In the genomic region with DNA sequence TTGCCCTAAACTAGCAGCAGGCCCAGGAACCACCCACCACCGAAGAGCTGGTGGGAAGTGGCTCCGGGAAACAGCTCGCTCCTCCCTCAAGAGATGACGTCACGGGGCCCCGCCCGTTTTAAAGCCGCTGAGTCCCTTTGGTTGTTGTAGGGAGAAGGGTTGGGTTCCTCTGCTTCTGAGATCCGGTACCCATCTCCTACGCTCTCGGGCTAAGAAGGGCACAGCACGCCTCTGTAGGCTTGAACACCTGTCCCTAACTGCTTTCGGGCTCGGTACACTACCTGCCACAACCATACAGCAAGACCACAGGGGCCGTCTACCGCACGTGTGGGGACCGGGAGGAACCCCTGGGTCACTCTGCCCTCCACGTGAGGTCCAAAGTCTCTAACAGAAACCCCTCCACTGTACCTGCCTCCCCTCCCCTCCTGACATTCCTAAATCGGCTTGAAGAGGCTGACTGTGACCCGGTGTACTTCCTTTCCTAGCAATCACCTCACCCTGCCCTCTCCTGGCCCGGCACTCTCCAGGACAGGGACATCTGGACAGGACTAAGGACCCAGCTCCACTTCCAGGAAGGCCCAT, we compare ENCODE assay signal across 8 mouse cellular contexts. TPM values are rescaled to one million over a fixed set of nuclear protein-coding genes. Genes with fewer than 3 reads are reported as not detected.
DNase-seq lines count a peak whose midpoint lies in the region; ATAC-seq lines count a peak whose summit lies in the region.

No protein-coding gene starts in this region.

- no peaks in the 10 kb centered on the region for H3K9me3 ChIP-seq in intestine, embryonic 16.5 days (ENCODE audit: control insufficient read depth, low read length)

- 5% methylated on average over 22 of the region's 22 CpGs for WGBS in intestine, embryonic 16.5 days

- peak; percentile 82 for ATAC-seq in intestine, embryonic 16.5 days

- peak overlapping the region; percentile 80 for H3K4me2 ChIP-seq in intestine, embryonic 16.5 days (ENCODE audit: low read depth, low read length)

- peak; percentile 92 for DNase-seq in adrenal gland, adult 2 months
- DNase-seq in embryo, embryonic 11.5 days (ENCODE audit: low read depth, low spot score) = peak; percentile 59
- DNase-seq in gastrocnemius, postnatal 4 days (ENCODE audit: low spot score in 2 of 2) = peak; percentile 60 to 74
- DNase-seq in left cerebral cortex, postnatal 25 days (ENCODE audit: low spot score in 2 of 2) = peak; percentile 88 to 96
- DNase-seq in mesoderm, embryonic 11.5 days (ENCODE audit: low read depth, low spot score) = peak; percentile 77
- peak; percentile 80 for DNase-seq in right cerebral cortex, postnatal 4 days
- peak; percentile 89 for DNase-seq in yolk sac, embryonic 10.5 days (ENCODE audit: low spot score)

- 0 out of 2 replicates have a peak, but pooled peaks cover 4% of the 10 kb centered on the region for H3K4me1 ChIP-seq in intestine, embryonic 16.5 days (ENCODE audit: control insufficient read depth, insufficient read depth, low read length)

- H3K9ac ChIP-seq in intestine, embryonic 16.5 days (ENCODE audit: low read depth, low read length) = peak overlapping the region; percentile 61

- H3K27ac ChIP-seq in intestine, embryonic 16.5 days (ENCODE audit: low read length) = no peak overlapping the region

- H3K4me3 ChIP-seq in intestine, embryonic 16.5 days (ENCODE audit: low read length) = peak overlapping the region; percentile 49

- no peaks in the 10 kb centered on the region for H3K27me3 ChIP-seq in intestine, embryonic 16.5 days (replicated peaks; ENCODE audit: control insufficient read depth, insufficient read depth, low read length)

- no peaks in the 10 kb centered on the region for H3K36me3 ChIP-seq in intestine, embryonic 16.5 days (ENCODE audit: control insufficient read depth, insufficient read depth, low read length)

- intact Hi-C loops in left cerebral cortex, postnatal 25 days (cut with DNase I) = loop anchor here (1.0 to 10.0 kb wide), 3 partner anchors 35 to 296 kb away; partner anchors contain the start of gene Trpm1

RNA-seq across cellular contexts. Expression of gene E030018B13Rik, which starts 58.0 kb away (rescaled TPM):
- not detected for total RNA-seq in adrenal gland, adult 2 months (2021)
- polyA plus RNA-seq in adrenal gland, adult 2 months (2012; rRNA removed) = not detected in 2 replicates
- total RNA-seq in gastrocnemius, postnatal 4 days (2021) = not detected
- not detected in 2 replicates for polyA plus RNA-seq in intestine, embryonic 16.5 days (2015; fragmentation: Nextera tagmentation; extraction: Ambion mirVana)
- total RNA-seq in left cerebral cortex, postnatal 25 days (2021) = not detected
